Mouse (Mus musculus) neural tube, embryonic 14.5 days (tissue): Measurements from ENCODE around the gene Cym. TPM values are rescaled to one million over a fixed set of nuclear protein-coding genes. Genes with fewer than 3 reads are reported as not detected.

Experiments
- ATAC-seq: fragments of 200-750 bp; cut with Nextera tagmentation; 2 replicates; pipeline ENCODE4 v1.8.0; 2017; ENCODE audit warnings: low read depth, mild to moderate bottlenecking, moderate TSS enrichment, moderate library complexity
- H3K27ac ChIP-seq: fragments of 300-500 bp; sonication (generic); 2 replicates; pipeline ENCODE4 v1.5.1; 2014; ENCODE audit warnings: low read depth, mild to moderate bottlenecking, control low read depth, low read length, moderate library complexity, mixed read lengths
- H3K27me3 ChIP-seq: fragments of 300-500 bp; sonication (generic); 2 replicates; pipeline ENCODE4 v1.6.1; 2014; ENCODE audit warnings: low read length; ENCODE audit not compliant: control insufficient read depth, insufficient read depth
- H3K36me3 ChIP-seq: fragments of 300-500 bp; sonication (generic); 2 replicates; pipeline ENCODE4 v1.6.1; 2014; ENCODE audit warnings: low read length, mixed read lengths; ENCODE audit not compliant: control insufficient read depth, insufficient read depth
- H3K4me1 ChIP-seq: fragments of 300-500 bp; sonication (generic); 2 replicates; pipeline ENCODE4 v1.6.1; 2014; ENCODE audit warnings: low read length; ENCODE audit not compliant: control insufficient read depth, insufficient read depth
- H3K4me2 ChIP-seq: fragments of 300-500 bp; sonication (generic); 2 replicates; pipeline ENCODE4 v1.6.1; 2014; ENCODE audit warnings: mild to moderate bottlenecking, low read depth, low read length, control low read depth
- H3K4me3 ChIP-seq: fragments of 300-500 bp; sonication (generic); 2 replicates; pipeline ENCODE4 v1.5.1; 2014; ENCODE audit warnings: low read depth, low read length, control low read depth, mixed read lengths
- H3K9ac ChIP-seq: fragments of 300-500 bp; sonication (generic); replicated peaks from 2 replicates; pipeline ENCODE4 v1.6.1; 2014; ENCODE audit warnings: low read depth, mild to moderate bottlenecking, control low read depth, low read length, mixed read lengths
- H3K9me3 ChIP-seq: fragments of 300-500 bp; sonication (generic); 2 replicates; pipeline ENCODE4 v1.6.1; 2016; ENCODE audit warnings: low read length; ENCODE audit not compliant: control insufficient read depth
- WGBS: fragments of 180-500 bp; shearing (Covaris S2); extraction: QIAGEN DNeasy Blood & Tissue Kit; methylation state at CpG from one replicate; pipeline ENCODE4 v1.1.7; 2014; 5-methylcytosine and 5-hydroxymethylcytosine counted together
- polyA plus RNA-seq: library from polyadenylated mRNA; unstranded; fragments of >200 nt; fragmentation: Nextera tagmentation; extraction: Ambion mirVana; gene quantifications from 2 replicates; pipeline ENCODE4 v1.2.1, GENCODE M21; 2014

The Cym gene
- polyA plus RNA-seq, 1 experiment from 2014 or later, result 0.39 TPM

GRCm38 (mm10) chr3:107214606-107215005 lies 6.9 kb downstream of the Cym start:
- no peak overlapping the region for H3K4me3 ChIP-seq
- 84% methylated on average over 5 of the region's 5 CpGs for WGBS
- ATAC-seq, result no peak

GRCm38 (mm10) chr3:107207625-107208253 lies 13.8 kb downstream of the Cym start:
- 58% methylated on average over 7 of the region's 7 CpGs for WGBS
- Histone ChIP-seq H3K4me2 (no peak overlapping the region), H3K9ac (no peak overlapping the region), H3K4me1 (0 out of 2 replicates have a peak, but pooled peaks cover 6% of the 10 kb centered on the region), H3K4me3 (no peak overlapping the region), H3K9me3 (no peaks in the 10 kb centered on the region), H3K27me3 (no peaks in the 10 kb centered on the region), H3K27ac (no peak overlapping the region), H3K36me3 (no peaks in the 10 kb centered on the region)
- peak; percentile 47; the same call in 1 of the 2 replicates for ATAC-seq

More at GRCm38 (mm10) chr3:107214606-107215005, 6.9 kb downstream of the Cym start:
- H3K9ac ChIP-seq, result no peak overlapping the region
- H3K9me3 ChIP-seq, result no peaks in the 10 kb centered on the region
- H3K36me3 ChIP-seq, result no peaks in the 10 kb centered on the region
- H3K4me2 ChIP-seq, result no peak overlapping the region
- no peaks in the 10 kb centered on the region for H3K4me1 ChIP-seq
- H3K27ac ChIP-seq, result no peak overlapping the region
- H3K27me3 ChIP-seq, result no peaks in the 10 kb centered on the region

- Histone ChIP-seq H3K4me1 (0 out of 2 replicates have a peak, but pooled peaks cover 6% of the 10 kb centered on the region), H3K4me3 (no peak overlapping the region), H3K27me3 (no peaks in the 10 kb centered on the region), H3K4me2 (no peak overlapping the region), H3K9me3 (no peaks in the 10 kb centered on the region), H3K27ac (no peak overlapping the region), H3K9ac (no peak overlapping the region), H3K36me3 (no peaks in the 10 kb centered on the region)
- ATAC-seq, result no peak; the same call in 1 of the 2 replicates
- WGBS, result 21% methylated on average over 4 of the region's 4 CpGs
These were observed 14.9 kb downstream of the Cym start for GRCm38 (mm10) chr3:107206490-107207150.

GRCm38 (mm10) chr3:107205994-107206393 lies 15.5 kb downstream of the Cym start:
- ATAC-seq, result no peak
- Histone ChIP-seq H3K4me1 (0 out of 2 replicates have a peak, but pooled peaks cover 6% of the 10 kb centered on the region), H3K9ac (no peak overlapping the region), H3K27me3 (no peaks in the 10 kb centered on the region), H3K36me3 (no peaks in the 10 kb centered on the region), H3K27ac (no peak overlapping the region), H3K4me3 (no peak overlapping the region), H3K9me3 (no peaks in the 10 kb centered on the region), H3K4me2 (no peak overlapping the region)
- 16% methylated on average over 4 of the region's 4 CpGs for WGBS

GRCm38 (mm10) chr3:107205170-107205569 lies 16.4 kb downstream of the Cym start:
- H3K36me3 ChIP-seq, result no peaks in the 10 kb centered on the region
- no peak overlapping the region for H3K27ac ChIP-seq
- H3K9ac ChIP-seq, result no peak overlapping the region
- H3K4me1 ChIP-seq, result 0 out of 2 replicates have a peak, but pooled peaks cover 6% of the 10 kb centered on the region
- H3K4me2 ChIP-seq, result no peak overlapping the region
- no peaks in the 10 kb centered on the region for H3K27me3 ChIP-seq
- ATAC-seq, result no peak
- no peak overlapping the region for H3K4me3 ChIP-seq
- no peaks in the 10 kb centered on the region for H3K9me3 ChIP-seq

- H3K4me3 ChIP-seq, result no peak overlapping the region
- no peak overlapping the region for H3K4me2 ChIP-seq
- H3K4me1 ChIP-seq, result 0 out of 2 replicates have a peak, but pooled peaks cover 6% of the 10 kb centered on the region
- no peaks in the 10 kb centered on the region for H3K27me3 ChIP-seq
- ATAC-seq, result no peak
- H3K36me3 ChIP-seq, result no peaks in the 10 kb centered on the region
- H3K9ac ChIP-seq, result no peak overlapping the region
- no peaks in the 10 kb centered on the region for H3K9me3 ChIP-seq
- no peak overlapping the region for H3K27ac ChIP-seq
- WGBS, result 89% methylated on average over 3 of the region's 3 CpGs
These were observed 17.1 kb downstream of the Cym start for GRCm38 (mm10) chr3:107204413-107204812.

- 39% methylated on average over 9 of the region's 9 CpGs for WGBS
- no peaks in the 10 kb centered on the region for H3K36me3 ChIP-seq
- H3K4me2 ChIP-seq, result no peak overlapping the region
- H3K4me1 ChIP-seq, result no peaks in the 10 kb centered on the region
- ATAC-seq, result no peak
- no peak overlapping the region for H3K4me3 ChIP-seq
- no peaks in the 10 kb centered on the region for H3K9me3 ChIP-seq
- H3K9ac ChIP-seq, result no peak overlapping the region
- no peaks in the 10 kb centered on the region for H3K27me3 ChIP-seq
- no peak overlapping the region for H3K27ac ChIP-seq
These were observed 20.0 kb downstream of the Cym start for GRCm38 (mm10) chr3:107201310-107202180.

GRCm38 (mm10) chr3:107188226-107188899 lies 33.2 kb downstream of the Cym start:
- Histone ChIP-seq H3K4me1 (no peaks in the 10 kb centered on the region), H3K9ac (no peak overlapping the region), H3K9me3 (no peaks in the 10 kb centered on the region), H3K4me3 (no peak overlapping the region), H3K27me3 (no peaks in the 10 kb centered on the region), H3K4me2 (no peak overlapping the region), H3K36me3 (no peaks in the 10 kb centered on the region), H3K27ac (no peak overlapping the region)
- ATAC-seq, result peak; percentile 92
- 37% methylated on average over 6 of the region's 6 CpGs for WGBS
